In genomic region chr5:7917501-7918295, GRCm38 (mm10) we compare ENCODE assay signal across 20 mouse cellular contexts. TPM values are rescaled to one million over a fixed set of nuclear protein-coding genes. Genes with fewer than 3 reads are reported as not detected.
DNase-seq lines count a peak whose midpoint lies in the region; ATAC-seq and TF ChIP-seq lines count a peak whose summit lies in the region.
"Had no signal": no experiment of that assay in that cellular context is flagged by ENCODE, and none has a peak within 500 bp of the region (broad histone marks: within the 10 kb centered on the region; RNA-seq: fewer than 3 reads in every experiment).

No protein-coding gene starts in this region.

- no peaks in the 10 kb centered on the region for H3K4me1 ChIP-seq in limb, embryonic 13.5 days
- H3K4me1 ChIP-seq in limb, embryonic 10.5 days, result no peaks in the 10 kb centered on the region
- no peaks in the 10 kb centered on the region for H3K4me1 ChIP-seq in forebrain, embryonic 13.5 days
- no peaks in the 10 kb centered on the region for H3K4me1 ChIP-seq in midbrain, embryonic 13.5 days (replicated peaks)
- H3K4me1 ChIP-seq: embryonic facial prominence, embryonic 13.5 days; liver, embryonic 15.5 days; midbrain, embryonic 10.5 days had no signal

- TF ChIP-seq CTCF in left cerebral cortex, adult 2 months (IDR thresholded peaks at IDR 0.05), result no peak

- WGBS in limb, embryonic 13.5 days, result 73% methylated on average over 11 of the region's 11 CpGs
- 89% methylated on average over 11 of the region's 11 CpGs for WGBS in limb, embryonic 10.5 days
- 89% methylated on average over 11 of the region's 11 CpGs for WGBS in forebrain, embryonic 13.5 days
- WGBS in midbrain, embryonic 13.5 days, result 86% methylated on average over 11 of the region's 11 CpGs

- no peaks in the 10 kb centered on the region for H3K36me3 ChIP-seq in limb, embryonic 13.5 days
- H3K36me3 ChIP-seq in limb, embryonic 10.5 days, result no peaks in the 10 kb centered on the region
- no peaks in the 10 kb centered on the region for H3K36me3 ChIP-seq in forebrain, embryonic 13.5 days (ENCODE audit: poor library complexity, severe bottlenecking)
- H3K36me3 ChIP-seq in midbrain, embryonic 13.5 days, result no peaks in the 10 kb centered on the region
- H3K36me3 ChIP-seq: embryonic facial prominence, embryonic 13.5 days; liver, embryonic 15.5 days; midbrain, embryonic 10.5 days had no signal

- peak; percentile 12 for DNase-seq in adrenal gland, postnatal 14 days
- DNase-seq in adrenal gland, postnatal 25 days, result no peak
- no peak for DNase-seq in limb, embryonic 10.5 days (ENCODE audit: low spot score)
- peak; percentile 24 to 33 for DNase-seq in left cerebral cortex, adult 2 months (ENCODE audit: extremely low spot score in 1 of 2, low spot score in 2 of 2)
- DNase-seq in skeletal muscle tissue, adult 2 months (ENCODE audit: low read depth, low spot score), result peak; percentile 34
- DNase-seq: cerebellum, adult 9-11 months; heart, adult 18-20 months; heart, postnatal 10 days; kidney, adult 9 months; thymus, postnatal 4 days had no signal

- H3K4me2 ChIP-seq in limb, embryonic 13.5 days (replicated peaks), result no peak overlapping the region
- H3K4me2 ChIP-seq in forebrain, embryonic 13.5 days, result no peak overlapping the region
- no peak overlapping the region for H3K4me2 ChIP-seq in midbrain, embryonic 13.5 days (replicated peaks)
- H3K4me2 ChIP-seq: embryonic facial prominence, embryonic 13.5 days; liver, embryonic 15.5 days had no signal

- intact Hi-C loops in left cerebral cortex, adult 2 months (cut with DNase I), result no loop called here

- H3K4me3 ChIP-seq in limb, embryonic 13.5 days, result no peak overlapping the region
- H3K4me3 ChIP-seq in limb, embryonic 10.5 days, result no peak overlapping the region
- no peak overlapping the region for H3K4me3 ChIP-seq in left cerebral cortex, adult 2 months
- H3K4me3 ChIP-seq in forebrain, embryonic 13.5 days, result no peak overlapping the region
- H3K4me3 ChIP-seq in midbrain, embryonic 13.5 days (replicated peaks), result no peak overlapping the region
- H3K4me3 ChIP-seq: embryonic facial prominence, embryonic 13.5 days; liver, embryonic 15.5 days; midbrain, embryonic 10.5 days; myocyte had no signal

- no peak overlapping the region for H3K27ac ChIP-seq in limb, embryonic 13.5 days
- no peak overlapping the region for H3K27ac ChIP-seq in limb, embryonic 10.5 days
- H3K27ac ChIP-seq in left cerebral cortex, adult 2 months, result peak overlapping the region; percentile 67
- no peak overlapping the region for H3K27ac ChIP-seq in forebrain, embryonic 13.5 days
- H3K27ac ChIP-seq in midbrain, embryonic 13.5 days, result no peak overlapping the region
- H3K27ac ChIP-seq: embryonic facial prominence, embryonic 13.5 days; hindbrain, postnatal 0 days; liver, embryonic 15.5 days; midbrain, embryonic 10.5 days had no signal

- peak; percentile 67; the same call in 1 of the 2 replicates for ATAC-seq in limb, embryonic 13.5 days (ENCODE audit: low FRiP score, low read depth)
- ATAC-seq in forebrain, embryonic 13.5 days, result no peak
- no peak for ATAC-seq in midbrain, embryonic 13.5 days
- ATAC-seq: forebrain, embryonic 14.5 days; hindbrain, postnatal 0 days; Patski had no signal

- H3K27me3 ChIP-seq in limb, embryonic 13.5 days, result no peaks in the 10 kb centered on the region
- no peaks in the 10 kb centered on the region for H3K27me3 ChIP-seq in limb, embryonic 10.5 days (ENCODE audit: low read depth, poor library complexity, severe bottlenecking)
- H3K27me3 ChIP-seq in forebrain, embryonic 13.5 days, result no peaks in the 10 kb centered on the region
- no peaks in the 10 kb centered on the region for H3K27me3 ChIP-seq in midbrain, embryonic 13.5 days
- H3K27me3 ChIP-seq: embryonic facial prominence, embryonic 13.5 days; liver, embryonic 15.5 days had no signal

- no peaks in the 10 kb centered on the region for H3K9me3 ChIP-seq in limb, embryonic 13.5 days
- no peaks in the 10 kb centered on the region for H3K9me3 ChIP-seq in limb, embryonic 10.5 days (replicated peaks)
- H3K9me3 ChIP-seq in forebrain, embryonic 13.5 days (replicated peaks), result no peaks in the 10 kb centered on the region
- no peaks in the 10 kb centered on the region for H3K9me3 ChIP-seq in midbrain, embryonic 13.5 days
- H3K9me3 ChIP-seq: embryonic facial prominence, embryonic 13.5 days; liver, embryonic 15.5 days; midbrain, embryonic 10.5 days had no signal

- no peak overlapping the region for H3K9ac ChIP-seq in limb, embryonic 13.5 days
- no peak overlapping the region for H3K9ac ChIP-seq in forebrain, embryonic 13.5 days
- H3K9ac ChIP-seq in midbrain, embryonic 13.5 days (replicated peaks), result no peak overlapping the region
- H3K9ac ChIP-seq: embryonic facial prominence, embryonic 13.5 days; liver, embryonic 15.5 days had no signal

RNA-seq across cellular contexts. Expression of gene Steap4, which starts 42.6 kb away (rescaled TPM):
- 35.8 and 44.3 TPM in 2 replicates for total RNA-seq in adrenal gland, postnatal 14 days (2021)
- 11.3 and 11.4 TPM in 2 replicates for total RNA-seq in adrenal gland, postnatal 25 days (2021)
- polyA plus RNA-seq in limb, embryonic 13.5 days (2015; fragmentation: Nextera tagmentation; extraction: Ambion mirVana), result 3.3 and 3.4 TPM in 2 replicates
- polyA plus RNA-seq in limb, embryonic 10.5 days (2016; fragmentation: Nextera tagmentation; extraction: Ambion mirVana), result 0.51 TPM in 1 of 2 replicates, not detected in the other
- total RNA-seq in left cerebral cortex, adult 2 months (2021), result under 1 TPM; 0.09 to 0.14 TPM
- polyA plus RNA-seq in forebrain, embryonic 13.5 days (2015; fragmentation: Nextera tagmentation; extraction: Ambion mirVana), result 0.16 and 0.17 TPM in 2 replicates
- polyA plus RNA-seq in midbrain, embryonic 13.5 days (2015; fragmentation: Nextera tagmentation; extraction: Ambion mirVana), result 0.17 TPM in 1 of 2 replicates, not detected in the other
- polyA plus RNA-seq: forebrain, embryonic 14.5 days; myocyte had no signal

Comparison
In these comparisons a context has a peak if more than half of its experiments do, and no peak if none do; other contexts are left out.
1. DNase-seq: peak in adrenal gland, postnatal 14 days (single experiment), left cerebral cortex, adult 2 months (2 of 2) and skeletal muscle tissue, adult 2 months (single experiment); none in adrenal gland, postnatal 25 days (single experiment) and limb, embryonic 10.5 days (single experiment).